Mouse (Mus musculus) megakaryocyte, embryonic 14.5 days (primary cell): ENCODE data around the gene Mboat2.

ENCODE experiments used
- FLI1 ChIP-seq: IDR thresholded peaks from 2 replicates; pipeline ENCODE4 v1.6.1; 2012; ENCODE audit warnings: low read length, inconsistent platforms, mixed read lengths
- GATA1 ChIP-seq: IDR thresholded peaks from 3 replicates; pipeline ENCODE4 v1.6.1; 2012; ENCODE audit warnings: mixed read lengths, low read length, inconsistent platforms, borderline replicate concordance

DNA sequence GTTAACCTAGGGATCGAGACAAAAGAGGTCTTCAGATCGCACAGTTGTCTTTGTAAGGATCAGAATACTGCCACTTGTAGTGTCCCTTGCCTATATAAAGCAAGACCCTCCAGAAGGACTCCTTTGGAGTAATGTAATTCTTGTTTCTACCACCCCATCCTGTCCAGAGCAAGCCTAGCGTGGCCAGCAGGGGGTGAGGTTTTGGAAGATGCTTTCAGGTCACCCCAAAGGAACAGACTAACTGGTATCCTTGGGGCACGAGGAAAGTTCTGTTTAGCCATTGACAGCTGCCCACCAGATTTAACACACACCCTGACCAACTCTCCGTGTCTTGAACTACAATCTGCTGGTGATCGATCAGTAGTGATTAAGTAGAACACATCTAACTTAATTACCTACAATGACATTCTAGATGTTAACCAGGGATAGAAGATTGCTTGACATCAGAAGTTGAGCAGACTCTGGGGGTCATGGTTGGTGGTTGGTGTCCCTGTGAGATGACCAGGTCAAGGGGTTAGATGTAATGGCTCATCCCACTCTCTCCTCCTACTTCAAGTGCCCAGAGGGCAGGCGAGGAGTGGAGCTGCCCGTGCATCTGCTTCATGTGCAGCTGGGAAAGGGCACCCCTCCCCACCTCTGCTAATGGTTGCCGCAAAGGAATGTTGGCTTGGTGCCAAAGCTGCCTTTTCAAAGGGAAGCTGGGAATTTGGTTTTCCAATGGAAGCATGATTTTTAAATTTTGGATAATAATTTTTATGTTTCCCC lies 10.6 kb downstream of the Mboat2 start:
- TF ChIP-seq GATA1 (no peak), FLI1 (no peak)
